Mouse (Mus musculus) neural tube, embryonic 10.5 days (tissue): ENCODE data around the gene Cysrt1.

Experiments
- DNase-seq: peaks from one replicate; pipeline ENCODE4 v3.0.0-alpha.2; 2017; ENCODE audit warnings: low spot score; ENCODE audit errors: extremely low spot score

Gene Cysrt1

DNA sequence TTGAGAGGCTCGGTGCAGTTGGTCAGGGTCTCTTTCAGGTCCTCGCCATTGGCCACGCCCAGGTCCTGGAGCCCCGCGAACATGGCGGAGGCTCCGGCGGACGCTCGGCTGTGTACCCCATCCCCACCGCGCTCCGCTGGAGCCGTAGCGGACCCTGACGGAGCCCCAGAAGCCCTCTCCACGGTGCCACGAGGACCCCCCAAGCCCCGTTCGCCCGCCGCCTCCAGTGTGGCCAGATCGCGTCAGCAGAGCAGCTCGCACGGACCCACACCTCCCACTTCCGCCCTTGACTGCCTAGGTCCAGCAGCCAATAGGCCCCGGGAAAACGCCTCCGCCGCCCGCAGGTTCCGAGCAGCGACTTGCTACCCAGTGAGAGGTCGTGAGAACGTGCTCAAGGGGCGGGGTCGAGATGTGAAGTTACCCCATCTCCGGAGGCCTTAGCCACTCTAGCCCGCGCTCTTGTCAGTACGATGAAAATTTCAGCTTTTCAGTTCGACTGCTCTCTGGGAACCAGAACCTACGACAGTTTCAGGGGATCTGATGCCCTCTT is 31.1 kb downstream of the Cysrt1 start, which contains the start of gene Nelfb:
Gene Nelfb, minus strand, starts transcription at position 369 of the 550 bp plus-strand sequence.
- peak; percentile 96 for DNase-seq

DNA sequence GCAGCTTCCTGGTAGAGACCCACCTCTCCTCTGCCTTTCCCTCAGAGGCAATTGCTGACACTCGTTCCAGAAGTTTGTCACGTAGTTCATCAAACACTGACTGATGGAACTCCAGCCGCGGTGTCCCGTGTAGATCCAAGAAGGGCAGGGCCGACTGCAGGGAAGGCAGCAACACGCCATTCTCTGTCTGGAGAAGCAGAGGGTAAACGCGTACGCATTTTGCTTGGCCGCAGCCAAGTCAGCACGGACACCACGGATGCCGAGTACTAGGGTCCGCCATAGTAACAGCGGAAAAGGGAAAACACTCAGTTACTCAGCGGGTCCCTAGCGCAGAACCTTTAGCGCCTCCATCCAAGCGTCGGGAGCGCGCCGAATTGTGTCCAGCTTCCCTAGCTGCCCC is 31.6 kb downstream of the Cysrt1 start:
- DNase-seq: no peak

DNA sequence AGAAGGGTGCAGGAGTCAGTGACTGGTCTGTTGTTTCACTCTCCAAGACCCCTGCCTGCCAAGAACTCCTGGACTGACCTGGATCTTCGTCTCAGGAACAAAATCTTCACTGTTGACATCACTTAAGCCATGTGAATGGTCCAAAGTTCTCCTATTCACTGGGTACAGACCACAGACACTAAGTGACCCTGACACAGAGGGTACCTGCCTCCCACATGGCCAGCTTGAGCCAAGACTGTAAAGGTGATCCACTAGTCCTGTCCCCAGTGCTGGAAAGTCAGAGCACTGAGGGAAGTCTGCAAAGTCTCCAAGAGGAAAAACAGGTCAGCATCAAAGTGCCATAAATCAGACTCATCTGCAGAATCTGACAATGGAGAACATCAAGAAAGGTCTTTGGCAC is 34.7 kb downstream of the Cysrt1 start:
- no peak for DNase-seq

DNA sequence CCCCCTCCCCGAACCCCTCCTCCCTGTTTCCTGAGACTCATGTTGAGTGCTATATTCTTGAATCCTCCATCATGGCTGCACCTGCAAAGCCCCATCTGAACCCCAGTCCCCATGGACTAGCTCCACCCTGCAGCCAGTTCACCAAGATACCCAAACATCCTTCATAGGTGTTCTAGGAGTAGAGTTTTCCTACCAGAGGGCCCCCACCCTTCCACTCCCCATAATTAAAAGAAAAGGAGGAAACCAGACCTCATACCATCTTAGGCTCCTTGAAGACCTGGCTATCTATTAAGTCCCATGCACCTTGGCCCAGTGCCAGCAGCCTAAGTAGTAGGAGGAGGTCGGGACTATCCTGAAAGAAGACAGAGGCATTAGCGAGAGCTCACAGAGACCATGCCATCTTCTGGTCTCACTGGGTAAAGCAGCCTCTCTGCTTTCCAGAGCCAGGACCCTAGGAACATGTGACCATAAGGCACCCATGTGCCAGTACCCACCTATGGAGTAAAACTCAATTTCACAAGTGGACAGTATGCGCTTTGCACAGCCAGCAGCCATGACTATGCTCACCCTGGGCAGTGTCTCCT is 38.5 kb downstream of the Cysrt1 start:
- no peak for DNase-seq

DNA sequence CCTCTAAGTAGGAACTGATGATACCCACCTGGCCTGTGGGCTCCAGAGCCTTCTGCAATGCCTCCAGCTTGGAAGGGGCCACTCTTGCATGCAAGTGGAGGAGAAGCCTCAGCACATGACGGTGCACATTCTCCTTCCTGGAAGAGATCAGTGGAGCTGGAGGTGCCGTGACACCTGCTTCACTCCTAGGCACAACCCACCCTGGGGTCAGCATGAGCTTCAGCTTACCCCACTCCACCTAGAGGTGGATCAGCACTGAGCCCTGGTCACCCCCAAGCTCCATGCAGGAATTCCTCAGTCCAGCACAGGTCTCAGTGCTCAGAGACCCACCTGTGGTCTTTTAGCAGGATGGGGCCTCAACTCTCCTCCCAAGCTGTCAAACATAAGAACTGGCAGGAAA is 41.6 kb downstream of the Cysrt1 start:
- no peak for DNase-seq

DNA sequence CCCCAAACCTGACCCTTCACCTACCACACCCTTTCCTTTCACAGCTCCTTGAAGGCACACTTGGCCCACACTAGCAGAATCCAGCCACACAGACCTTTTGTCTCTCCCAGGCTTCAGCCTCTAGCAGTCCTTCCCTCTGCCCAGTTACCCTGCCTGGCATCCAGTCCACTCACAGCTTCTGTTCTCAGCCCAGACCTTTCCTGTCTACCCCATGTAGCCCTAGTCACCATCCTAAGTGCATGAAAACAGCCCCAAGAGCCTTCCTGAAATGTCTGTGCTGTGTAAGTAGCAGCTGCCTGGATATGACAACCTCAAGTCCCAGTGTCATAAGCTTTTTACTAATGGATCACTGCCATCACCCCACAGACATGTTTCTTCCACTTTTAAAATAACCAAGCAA is 44.3 kb downstream of the Cysrt1 start:
- DNase-seq: no peak

DNA sequence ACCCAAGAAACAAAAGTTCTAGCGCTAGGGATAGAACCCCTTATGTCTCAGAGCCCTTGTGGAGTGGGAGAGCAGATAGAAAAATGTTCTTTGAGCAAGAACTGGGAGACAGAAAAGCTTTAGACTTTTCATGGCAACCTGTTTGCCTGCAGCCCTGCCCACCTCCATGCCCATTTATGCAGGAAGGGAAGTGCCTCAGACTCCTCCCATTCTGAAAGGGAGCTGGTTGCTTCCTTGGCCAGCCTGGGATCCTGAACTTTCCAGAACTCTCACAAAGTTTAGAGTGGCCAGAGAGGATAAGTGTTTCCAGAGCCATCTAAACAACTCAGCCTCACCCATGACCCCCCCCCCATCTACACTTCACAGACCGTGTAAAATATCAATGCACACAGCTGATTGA is 45.1 kb downstream of the Cysrt1 start:
- no peak for DNase-seq

DNA sequence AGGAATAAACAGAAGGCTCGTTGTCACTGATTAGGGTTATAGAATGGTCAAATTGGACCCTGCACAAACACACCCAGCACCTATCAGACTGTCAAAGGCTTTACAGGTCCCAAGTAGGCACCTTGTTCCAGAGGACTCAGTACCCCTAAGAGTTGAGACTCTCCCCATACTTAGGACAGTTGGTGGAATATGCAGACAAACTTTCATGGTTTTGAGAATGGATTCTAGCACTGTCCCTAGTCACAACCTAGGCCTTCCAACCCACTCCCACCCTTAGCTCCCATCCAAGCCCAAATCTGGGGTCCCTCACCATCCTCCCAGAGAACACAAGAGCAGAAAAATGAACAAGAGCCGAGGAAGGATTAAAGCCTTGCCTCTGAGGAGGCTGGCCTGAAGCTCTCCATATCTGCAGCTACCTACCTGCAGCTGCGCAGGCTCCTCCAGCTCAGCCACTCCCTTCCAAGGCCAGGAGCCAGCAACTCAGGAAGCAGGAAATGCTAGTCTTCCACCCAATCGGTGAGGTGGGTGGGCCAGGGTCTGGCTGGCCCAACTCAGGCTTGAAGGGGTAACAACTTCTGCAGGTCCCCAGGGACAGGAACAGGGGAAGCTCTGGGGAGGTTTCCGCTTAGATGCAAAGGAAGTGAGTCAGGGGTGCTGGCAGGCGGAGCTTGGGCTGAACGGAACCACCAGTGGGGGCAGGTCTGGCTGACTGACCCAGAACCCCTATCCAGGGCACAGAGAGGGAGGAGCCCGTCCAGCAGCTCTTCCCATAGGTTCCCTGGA is 45.9 kb downstream of the Cysrt1 start, which contains the start of gene Tor4a:
Gene Tor4a, minus strand, starts transcription at position 715 of the 783 bp plus-strand sequence.
- DNase-seq: no peak

DNA sequence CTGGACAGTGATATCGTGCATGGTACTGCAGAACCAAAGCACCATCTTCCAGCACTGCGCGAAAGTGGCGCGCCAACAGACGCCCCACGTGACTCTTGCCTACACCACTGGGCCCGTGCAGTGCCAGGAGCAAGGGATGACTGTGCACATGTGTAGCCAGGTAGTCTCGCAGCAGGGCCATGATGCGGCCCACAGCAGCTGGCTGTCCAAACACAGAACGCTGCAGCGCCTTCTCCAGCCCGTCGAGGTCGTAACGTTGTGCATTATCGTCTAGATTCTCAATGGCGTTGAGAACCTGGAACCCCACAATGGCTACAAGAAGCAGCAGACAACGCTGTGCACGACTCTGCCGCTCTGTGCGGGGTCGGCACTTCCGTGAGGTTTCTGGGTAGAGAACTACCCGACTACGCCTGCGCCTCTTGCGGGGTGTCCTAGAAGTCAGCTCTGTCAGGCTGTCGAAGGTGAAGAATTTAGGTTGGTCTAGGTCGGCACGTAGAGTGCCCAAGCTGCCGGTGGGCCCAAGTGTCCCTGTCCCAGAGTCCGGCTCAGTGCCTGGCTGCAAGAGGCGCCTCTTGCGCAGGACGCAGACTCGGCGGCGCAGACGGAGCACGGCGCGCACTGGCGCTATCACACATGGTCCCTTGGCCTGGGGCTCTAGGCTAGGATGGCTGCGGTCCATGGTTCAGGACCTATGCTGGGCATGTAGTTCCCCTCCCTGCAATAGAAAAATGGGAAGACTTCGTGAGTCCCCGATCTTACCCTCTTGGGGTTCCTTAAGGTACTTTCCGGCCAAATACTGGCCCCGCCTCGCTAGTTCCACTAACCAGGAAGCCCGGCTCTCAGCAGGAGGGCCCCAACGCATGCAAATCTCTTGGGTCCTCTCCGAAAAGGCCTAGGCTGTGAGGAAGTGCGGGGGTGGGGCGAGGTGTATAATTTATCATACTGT is 46.8 kb downstream of the Cysrt1 start:
- no peak for DNase-seq

DNA sequence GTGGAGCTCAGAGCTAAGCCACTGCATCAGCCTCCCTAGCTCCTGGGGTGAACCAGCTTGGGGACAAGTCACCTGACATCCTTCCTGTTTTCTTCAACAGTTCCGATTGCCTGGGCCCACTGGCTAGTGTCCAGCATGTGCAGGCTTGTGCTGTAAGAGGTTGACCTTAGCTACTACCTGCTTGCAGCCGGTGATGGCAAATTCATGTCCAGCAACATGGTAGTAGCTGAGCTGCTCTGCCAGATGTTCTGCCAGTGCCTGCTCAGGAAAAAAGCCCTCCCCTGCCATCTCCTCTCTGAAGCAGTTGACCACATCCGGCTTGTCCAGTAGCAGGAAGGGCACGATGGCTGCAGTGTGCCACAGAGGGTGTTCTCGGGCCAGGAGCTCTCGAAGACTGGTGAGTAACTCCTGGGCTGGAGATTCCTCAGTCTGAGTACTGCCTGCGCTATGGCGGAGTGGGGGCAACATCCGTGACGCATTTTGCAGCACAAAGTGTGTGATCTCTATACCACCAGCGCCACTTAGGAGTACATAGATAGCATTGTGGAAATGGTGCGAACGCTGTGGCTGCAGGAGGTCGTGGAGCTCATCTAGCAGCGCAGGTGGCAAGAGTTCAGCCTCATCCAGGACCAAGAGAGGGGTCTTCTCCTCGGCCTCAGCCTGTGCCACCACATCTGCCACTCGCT is 47.6 kb downstream of the Cysrt1 start:
- DNase-seq: no peak

DNA sequence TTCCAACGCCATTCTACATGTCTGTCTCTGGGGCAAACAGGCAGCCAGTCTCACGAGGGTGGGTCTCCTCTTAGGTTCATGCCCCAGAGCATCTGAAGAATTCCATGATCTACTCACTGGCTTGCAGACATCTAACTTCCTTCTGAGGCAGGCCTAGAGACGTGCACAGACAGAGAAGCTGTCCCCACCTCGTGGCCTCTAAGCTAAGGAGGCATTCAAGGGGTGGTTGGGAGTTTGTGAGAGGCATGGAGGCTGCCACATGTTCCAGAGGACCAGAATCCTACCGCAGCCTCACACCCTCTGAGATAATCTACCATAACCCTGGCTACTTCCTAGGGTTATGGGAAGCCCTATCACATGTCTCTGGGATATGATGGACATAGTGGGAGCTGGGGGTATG is 48.2 kb downstream of the Cysrt1 start:
- no peak for DNase-seq

DNA sequence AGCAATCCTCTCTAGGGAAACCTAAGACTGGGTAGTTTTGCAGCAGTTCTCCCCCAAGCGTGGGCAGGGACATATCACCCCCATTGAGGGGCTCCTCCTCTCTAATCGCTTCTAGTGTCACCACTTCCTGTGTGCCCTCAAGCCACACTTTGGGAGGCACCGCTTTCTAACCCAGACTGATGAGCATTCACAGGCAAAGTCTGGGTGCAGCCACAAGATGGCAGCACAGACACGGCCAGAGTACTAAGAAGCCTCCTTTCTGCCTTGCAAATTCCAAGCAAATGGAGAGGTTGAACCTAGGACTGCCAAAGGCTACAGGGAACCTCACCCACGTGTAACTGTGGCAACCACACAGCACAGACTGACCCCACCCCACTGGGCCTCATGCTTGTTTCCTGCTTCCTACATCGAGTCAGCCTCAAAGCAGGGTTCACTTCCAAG is 48.9 kb downstream of the Cysrt1 start:
- peak; percentile 82 for DNase-seq
